Mouse (Mus musculus) megakaryocyte, embryonic 14.5 days (primary cell): ENCODE results near the gene Rhoa.

Experiments
- FLI1 ChIP-seq: IDR thresholded peaks from 2 replicates; pipeline ENCODE4 v1.6.1; 2012; ENCODE audit warnings: low read length, inconsistent platforms, mixed read lengths
- GATA1 ChIP-seq: IDR thresholded peaks from 3 replicates; pipeline ENCODE4 v1.6.1; 2012; ENCODE audit warnings: mixed read lengths, low read length, inconsistent platforms, borderline replicate concordance

- TF ChIP-seq GATA1 (no peak), FLI1 (no peak)
Measured at GRCm38 (mm10) chr9:108274476-108275330, 31.2 kb upstream of the Rhoa start.
